Mouse (Mus musculus) heart, embryonic 13.5 days (tissue): ENCODE results near the gene Bfsp2. TPM values are rescaled to one million over a fixed set of nuclear protein-coding genes. Genes with fewer than 3 reads are reported as not detected.

ENCODE experiments used
- ATAC-seq: fragments of 200-750 bp; cut with Nextera tagmentation; 2 replicates; pipeline ENCODE4 v1.8.0; 2017; ENCODE audit warnings: moderate TSS enrichment; ENCODE audit not compliant: insufficient number of reproducible peaks, low FRiP score, low TSS enrichment; ENCODE audit errors: extremely low read depth
- H3K27ac ChIP-seq: fragments of 300-500 bp; sonication (generic); replicated peaks from 2 replicates; pipeline ENCODE4 v1.5.1; 2015; ENCODE audit warnings: moderate library complexity, mild to moderate bottlenecking, inconsistent platforms
- H3K27me3 ChIP-seq: fragments of 300-500 bp; sonication (generic); replicated peaks from 2 replicates; pipeline ENCODE4 v1.6.1; 2015; ENCODE audit warnings: mild to moderate bottlenecking, inconsistent platforms
- H3K36me3 ChIP-seq: fragments of 300-500 bp; sonication (generic); 2 replicates; pipeline ENCODE4 v1.6.1; 2015; ENCODE audit warnings: mild to moderate bottlenecking, inconsistent platforms
- H3K4me1 ChIP-seq: fragments of 300-500 bp; sonication (generic); 2 replicates; pipeline ENCODE4 v1.6.1; 2015; ENCODE audit warnings: inconsistent platforms
- H3K4me2 ChIP-seq: fragments of 300-500 bp; sonication (generic); 2 replicates; pipeline ENCODE4 v1.6.1; 2015; ENCODE audit warnings: inconsistent platforms, mild to moderate bottlenecking, moderate library complexity
- H3K4me3 ChIP-seq: fragments of 300-500 bp; sonication (generic); 2 replicates; pipeline ENCODE4 v1.5.1; 2015; ENCODE audit warnings: moderate library complexity, mild to moderate bottlenecking, inconsistent platforms
- H3K9ac ChIP-seq: fragments of 300-500 bp; sonication (generic); 2 replicates; pipeline ENCODE4 v1.6.1; 2015; ENCODE audit warnings: inconsistent platforms, mild to moderate bottlenecking, moderate library complexity
- H3K9me3 ChIP-seq: fragments of 300-500 bp; sonication (generic); 2 replicates; pipeline ENCODE4 v1.6.1; 2016; ENCODE audit warnings: inconsistent platforms
- WGBS: fragments of 180-500 bp; shearing (Covaris S2); methylation state at CpG from one replicate; pipeline ENCODE4 v1.1.7; 2015; ENCODE audit warnings: mixed read lengths; 5-methylcytosine and 5-hydroxymethylcytosine counted together
- polyA plus RNA-seq: library from polyadenylated mRNA; unstranded; fragments of >200 nt; fragmentation: Nextera tagmentation; extraction: Ambion mirVana; gene quantifications from 2 replicates; pipeline ENCODE4 v1.2.1, GENCODE M21; 2015

Gene Bfsp2
- polyA plus RNA-seq, 1 experiment from 2014 or later = 1.1 TPM

- Histone ChIP-seq H3K27ac (no peak overlapping the region), H3K27me3 (no peaks in the 10 kb centered on the region), H3K4me3 (no peak overlapping the region), H3K9me3 (peaks cover 3% of the 10 kb centered on the region; the same call in 1 of the 2 replicates), H3K4me1 (peaks cover 5% of the 10 kb centered on the region; the same call in 1 of the 2 replicates), H3K9ac (no peak overlapping the region), H3K36me3 (no peaks in the 10 kb centered on the region), H3K4me2 (no peak overlapping the region)
- WGBS = 73% methylated on average over 6 of the region's 6 CpGs
- no peak for ATAC-seq
These were observed 30.6 kb downstream of the Bfsp2 start for GRCm38 (mm10) chr9:103449651-103450050.

GRCm38 (mm10) chr9:103449092-103449491, 31.1 kb downstream of the Bfsp2 start:
- Histone ChIP-seq H3K4me3 (no peak overlapping the region), H3K4me1 (peaks cover 5% of the 10 kb centered on the region; the same call in 1 of the 2 replicates), H3K27me3 (no peaks in the 10 kb centered on the region), H3K9ac (no peak overlapping the region), H3K27ac (no peak overlapping the region), H3K9me3 (peaks cover 7% of the 10 kb centered on the region; the same call in 1 of the 2 replicates), H3K36me3 (no peaks in the 10 kb centered on the region), H3K4me2 (no peak overlapping the region)
- 63% methylated on average over 7 of the region's 7 CpGs for WGBS
- ATAC-seq = no peak; the same call in 1 of the 2 replicates

- Histone ChIP-seq H3K4me2 (no peak overlapping the region), H3K27me3 (no peaks in the 10 kb centered on the region), H3K4me1 (peaks cover 38% of the 10 kb centered on the region), H3K9me3 (peaks cover 7% of the 10 kb centered on the region; the same call in 1 of the 2 replicates), H3K4me3 (no peak overlapping the region), H3K36me3 (no peaks in the 10 kb centered on the region), H3K9ac (no peak overlapping the region), H3K27ac (no peak overlapping the region)
- 77% methylated on average over 5 of the region's 5 CpGs for WGBS
- no peak for ATAC-seq
These were observed 35.6 kb downstream of the Bfsp2 start for GRCm38 (mm10) chr9:103444656-103445055.

- Histone ChIP-seq H3K27me3 (no peaks in the 10 kb centered on the region), H3K36me3 (no peaks in the 10 kb centered on the region), H3K9me3 (peaks cover 7% of the 10 kb centered on the region; the same call in 1 of the 2 replicates), H3K4me1 (peaks cover 39% of the 10 kb centered on the region), H3K4me3 (no peak overlapping the region), H3K4me2 (peak overlapping the region; percentile 34; the same call in 1 of the 2 replicates), H3K9ac (no peak overlapping the region; the same call in 1 of the 2 replicates), H3K27ac (peak overlapping the region; percentile 68)
- no peak for ATAC-seq
- WGBS = 62% methylated on average over 7 of the region's 7 CpGs
These were observed 36.4 kb downstream of the Bfsp2 start for GRCm38 (mm10) chr9:103443824-103444185.

GRCm38 (mm10) chr9:103443121-103443823, 36.9 kb downstream of the Bfsp2 start:
- ATAC-seq = no peak
- 41% methylated on average over 13 of the region's 13 CpGs for WGBS
- Histone ChIP-seq H3K9ac (peak overlapping the region; percentile 60; the same call in 1 of the 2 replicates), H3K27ac (peak overlapping the region; percentile 68), H3K4me2 (peak overlapping the region; percentile 34), H3K4me3 (no peak overlapping the region), H3K4me1 (peaks cover 44% of the 10 kb centered on the region), H3K9me3 (peaks cover 7% of the 10 kb centered on the region; the same call in 1 of the 2 replicates), H3K36me3 (no peaks in the 10 kb centered on the region), H3K27me3 (no peaks in the 10 kb centered on the region)

GRCm38 (mm10) chr9:103440597-103440996, 39.6 kb downstream of the Bfsp2 start:
- H3K27ac ChIP-seq = peak overlapping the region; percentile 66
- ATAC-seq = 0 out of 2 replicates have a peak, but pooled peaks have one; percentile 43
- H3K27me3 ChIP-seq = no peaks in the 10 kb centered on the region
- H3K4me3 ChIP-seq = no peak overlapping the region
- 31% methylated on average over 3 of the region's 3 CpGs for WGBS
- H3K4me1 ChIP-seq = peaks cover 64% of the 10 kb centered on the region
- H3K36me3 ChIP-seq = no peaks in the 10 kb centered on the region
- H3K4me2 ChIP-seq = peak overlapping the region; percentile 12; the same call in 1 of the 2 replicates
- H3K9ac ChIP-seq = no peak overlapping the region
- H3K9me3 ChIP-seq = peaks cover 7% of the 10 kb centered on the region; the same call in 1 of the 2 replicates

GRCm38 (mm10) chr9:103437104-103437503, 43.1 kb downstream of the Bfsp2 start:
- no peaks in the 10 kb centered on the region for H3K9me3 ChIP-seq
- H3K36me3 ChIP-seq = no peaks in the 10 kb centered on the region
- peaks cover 78% of the 10 kb centered on the region for H3K4me1 ChIP-seq
- H3K4me2 ChIP-seq = no peak overlapping the region
- H3K4me3 ChIP-seq = no peak overlapping the region
- 57% methylated on average over 5 of the region's 5 CpGs for WGBS
- H3K9ac ChIP-seq = no peak overlapping the region
- no peak for ATAC-seq
- 0 out of 2 replicates have a peak overlapping the region, but pooled peaks have one; percentile 71 for H3K27ac ChIP-seq
- H3K27me3 ChIP-seq = no peaks in the 10 kb centered on the region

GRCm38 (mm10) chr9:103434116-103434515, 46.1 kb downstream of the Bfsp2 start:
- H3K9me3 ChIP-seq = no peaks in the 10 kb centered on the region
- peaks cover 78% of the 10 kb centered on the region for H3K4me1 ChIP-seq
- H3K36me3 ChIP-seq = no peaks in the 10 kb centered on the region
- H3K27me3 ChIP-seq = no peaks in the 10 kb centered on the region
- H3K9ac ChIP-seq = no peak overlapping the region
- no peak for ATAC-seq
- peak overlapping the region; percentile 8; the same call in 1 of the 2 replicates for H3K27ac ChIP-seq
- no peak overlapping the region for H3K4me2 ChIP-seq
- no peak overlapping the region for H3K4me3 ChIP-seq
- 50% methylated on average over 4 of the region's 4 CpGs for WGBS

- no peak overlapping the region for H3K4me2 ChIP-seq
- 26% methylated on average over 13 of the region's 13 CpGs for WGBS
These were observed 48.0 kb downstream of the Bfsp2 start for GRCm38 (mm10) chr9:103432122-103432778.

GRCm38 (mm10) chr9:103431718-103432117, 48.5 kb downstream of the Bfsp2 start:
- H3K9ac ChIP-seq = 0 out of 2 replicates have a peak overlapping the region, but pooled peaks have one; percentile 29
- H3K4me1 ChIP-seq = peaks cover 54% of the 10 kb centered on the region

More at GRCm38 (mm10) chr9:103432122-103432778, 48.0 kb downstream of the Bfsp2 start:
- peaks cover 60% of the 10 kb centered on the region for H3K4me1 ChIP-seq
- no peak overlapping the region for H3K4me3 ChIP-seq
- no peaks in the 10 kb centered on the region for H3K27me3 ChIP-seq
- ATAC-seq = 0 out of 2 replicates have a peak, but pooled peaks have one; percentile 23
- peak overlapping the region; percentile 80 for H3K27ac ChIP-seq
- 0 out of 2 replicates have a peak overlapping the region, but pooled peaks have one; percentile 29 for H3K9ac ChIP-seq
- no peaks in the 10 kb centered on the region for H3K9me3 ChIP-seq
- no peaks in the 10 kb centered on the region for H3K36me3 ChIP-seq

More at GRCm38 (mm10) chr9:103431718-103432117, 48.5 kb downstream of the Bfsp2 start:
- Histone ChIP-seq H3K36me3 (no peaks in the 10 kb centered on the region), H3K27me3 (no peaks in the 10 kb centered on the region), H3K27ac (peak overlapping the region; percentile 80), H3K4me3 (no peak overlapping the region), H3K4me2 (no peak overlapping the region), H3K9me3 (no peaks in the 10 kb centered on the region)
- 83% methylated on average over 1 of the region's 1 CpGs for WGBS
- no peak for ATAC-seq
